Mouse (Mus musculus) urinary bladder, postnatal 14 days (tissue): ENCODE data around the gene Kbtbd3.

Experiments used
- DNase-seq: peaks from one replicate; pipeline ENCODE4 v3.0.0; 2021; ENCODE audit warnings: low spot score

Kbtbd3 gene

GRCm38 (mm10) chr9:4309351-4310085, at the start of gene Kbtbd3, which contains the start of gene Aasdhppt:
Gene Kbtbd3, plus strand, starts transcription at chr9:4309833.
Gene Aasdhppt, minus strand, starts transcription at chr9:4309471.
- DNase-seq, result peak; percentile 99

- no peak for DNase-seq
Observed at GRCm38 (mm10) chr9:4259841-4260745, 49.5 kb upstream of the Kbtbd3 start.

- DNase-seq, result no peak
Observed at GRCm38 (mm10) chr9:4260746-4261090, 48.9 kb upstream of the Kbtbd3 start.

DNA sequence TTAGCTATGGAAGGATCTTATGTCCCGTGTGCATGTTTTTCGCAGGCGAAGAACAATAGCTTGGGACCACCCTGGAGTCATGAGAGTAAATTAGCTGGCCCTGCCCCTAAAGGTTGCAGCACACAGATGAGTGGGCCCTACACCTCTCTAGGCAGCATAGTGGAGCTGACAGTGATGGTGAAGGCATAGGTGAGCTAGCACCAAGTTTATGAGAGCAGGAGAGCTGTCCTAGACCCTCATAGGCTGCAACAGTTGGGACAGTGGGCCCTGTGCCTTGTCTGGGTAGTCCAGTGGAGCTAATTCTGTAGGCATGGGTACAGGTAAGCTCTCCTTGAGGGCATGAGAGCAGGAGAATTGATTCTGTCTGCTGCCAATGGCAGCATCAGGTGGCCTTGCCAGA, 42.8 kb upstream of the Kbtbd3 start:
- no peak for DNase-seq

GRCm38 (mm10) chr9:4283850-4284249, 25.8 kb upstream of the Kbtbd3 start:
- DNase-seq, result no peak

- no peak for DNase-seq
Observed at GRCm38 (mm10) chr9:4300466-4300865, 9.2 kb upstream of the Kbtbd3 start.

DNA sequence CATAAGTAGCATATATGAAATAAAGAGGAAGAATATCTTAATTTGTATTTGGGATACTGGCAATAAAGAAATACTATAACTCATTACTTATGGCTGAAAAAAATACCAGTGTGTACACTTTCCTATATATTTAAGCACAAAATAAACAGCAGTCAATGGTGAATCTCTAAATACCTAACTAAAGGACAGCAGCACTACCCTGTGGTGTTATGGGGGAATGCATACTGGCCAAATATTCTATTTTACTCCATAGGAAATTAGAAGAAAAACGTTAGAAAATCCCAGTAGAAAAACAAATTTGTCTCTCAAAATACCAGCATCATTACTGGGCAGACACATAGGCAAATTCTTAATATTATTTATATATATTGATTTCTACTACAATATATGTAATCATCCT, 4.8 kb upstream of the Kbtbd3 start:
- no peak for DNase-seq

- DNase-seq, result no peak
Observed at GRCm38 (mm10) chr9:4308628-4309350, 844 bp upstream of the Kbtbd3 start.

DNA sequence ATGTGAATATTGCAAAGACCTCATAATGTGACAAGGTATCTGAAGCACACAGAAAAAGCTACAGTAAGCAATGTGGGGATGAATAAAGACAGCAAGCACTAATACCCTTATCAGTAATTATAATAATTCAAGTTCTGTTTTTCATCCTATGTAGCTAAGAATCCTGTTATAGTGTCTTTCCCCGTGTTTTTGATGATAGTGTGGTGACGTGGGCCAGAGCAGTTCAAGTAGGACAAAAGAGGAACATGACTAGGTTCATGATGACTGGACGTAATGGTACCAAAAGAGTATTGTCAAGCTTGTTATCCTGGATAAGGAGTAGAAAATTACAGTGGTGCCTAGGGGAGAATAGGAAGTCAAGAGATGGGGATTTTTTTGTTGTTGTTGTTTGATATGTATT, 1.1 kb downstream of the Kbtbd3 start:
- no peak for DNase-seq

DNA sequence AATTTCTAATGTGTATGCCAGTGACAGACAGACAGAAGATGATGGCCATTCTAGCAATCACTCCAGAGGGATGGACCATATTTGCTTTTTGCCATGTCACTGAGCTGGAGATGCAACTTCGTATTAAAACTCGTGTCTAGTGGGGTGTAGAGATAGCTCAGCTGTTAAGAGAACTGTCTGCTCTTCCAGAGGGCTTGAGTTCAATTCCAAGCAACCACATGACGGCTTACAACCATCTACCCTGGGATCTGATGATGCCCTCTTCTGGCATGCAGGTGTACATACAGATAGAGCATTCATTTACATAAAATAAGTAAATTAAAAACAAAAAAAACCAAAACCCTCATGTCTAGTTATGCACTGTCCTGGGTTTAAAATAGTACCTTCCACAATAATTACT, 1.5 kb downstream of the Kbtbd3 start:
- no peak for DNase-seq

DNA sequence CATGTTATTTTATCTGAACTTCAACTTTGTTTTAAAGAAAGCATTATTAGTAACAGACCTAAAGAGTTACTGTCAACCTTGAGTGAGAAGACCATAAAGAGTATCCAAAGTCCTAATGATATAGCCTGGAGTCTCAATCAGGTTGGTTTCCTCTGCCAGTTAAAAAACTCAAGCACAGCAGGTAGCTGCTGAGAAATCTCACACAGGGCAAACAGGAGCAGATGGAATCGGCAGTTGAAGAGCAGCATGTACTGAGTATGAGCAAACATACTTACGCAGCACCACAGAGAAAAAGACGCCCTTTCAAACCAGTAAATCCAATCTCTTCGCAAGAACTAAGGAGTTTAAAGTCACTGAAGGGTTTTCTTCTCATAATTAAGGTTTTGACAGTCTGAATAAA, 4.3 kb downstream of the Kbtbd3 start:
- DNase-seq, result no peak

DNA sequence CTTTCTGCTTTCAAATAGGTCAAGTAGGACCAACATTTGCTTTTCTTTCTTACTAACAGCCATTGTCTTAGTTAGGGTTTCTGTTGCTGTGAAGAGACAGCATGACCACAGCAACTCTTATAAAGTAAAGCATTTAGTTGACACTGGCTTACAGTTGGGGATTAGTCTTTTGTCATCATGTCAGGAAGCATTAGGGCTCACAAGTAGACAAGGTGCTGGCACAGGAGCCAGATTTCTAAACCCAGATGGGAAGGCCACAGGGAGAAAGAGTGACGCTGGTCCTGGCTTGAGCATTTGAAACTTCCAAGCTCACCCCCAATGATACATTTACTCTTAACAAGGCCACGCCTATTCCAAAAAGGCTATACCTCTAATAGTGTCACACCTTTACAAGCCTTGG, 6.1 kb downstream of the Kbtbd3 start:
- DNase-seq, result no peak

- DNase-seq, result no peak
Observed at GRCm38 (mm10) chr9:4318939-4319721, 9.5 kb downstream of the Kbtbd3 start.

DNA sequence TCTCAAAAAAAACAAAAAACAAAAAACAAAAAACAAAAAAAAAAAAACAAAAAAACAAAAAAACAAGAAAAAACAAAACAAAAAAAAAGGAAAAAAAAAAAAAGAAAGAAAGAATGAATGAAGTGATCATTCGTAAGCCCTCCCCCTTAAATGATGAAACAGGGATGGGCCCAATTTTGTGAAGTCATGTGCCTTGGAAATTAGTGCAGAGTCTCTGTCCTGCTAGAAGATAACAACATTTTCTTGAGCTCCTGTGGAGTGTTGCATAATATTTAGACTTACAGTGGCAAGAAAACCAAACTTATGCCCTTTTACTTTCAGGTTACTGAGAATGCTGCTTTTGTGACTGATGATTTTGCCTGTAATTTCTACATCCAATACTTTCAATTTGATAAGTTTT, 43.5 kb downstream of the Kbtbd3 start:
- no peak for DNase-seq

- DNase-seq, result peak; percentile 98
Observed at GRCm38 (mm10) chr9:4375828-4376639, 66.4 kb downstream of the Kbtbd3 start, which contains the start of gene Msantd4. Gene Msantd4, plus strand, starts transcription at chr9:4376562.

DNA sequence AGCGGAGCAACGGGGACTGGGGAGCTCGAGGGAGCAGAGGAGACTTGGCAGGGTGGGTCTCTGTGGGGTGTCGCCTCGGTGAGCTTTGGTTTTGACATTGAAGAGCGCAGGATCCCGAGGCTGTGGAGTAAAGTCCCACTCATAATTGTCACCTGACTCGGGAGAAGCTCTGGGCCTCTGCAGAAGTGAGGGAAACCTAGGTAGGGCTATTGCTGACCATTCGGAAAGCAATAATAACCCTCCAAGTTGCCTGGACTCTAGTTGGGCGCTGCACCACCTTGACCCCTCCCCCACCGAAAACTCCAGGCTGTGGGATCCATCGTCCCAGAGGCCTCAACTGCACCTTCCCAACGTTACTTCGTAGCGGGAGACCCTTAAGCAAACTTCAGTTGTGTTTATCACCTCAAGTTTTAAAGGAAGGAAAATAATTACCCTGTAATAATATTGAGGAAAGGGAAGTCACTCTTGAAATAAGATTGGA, 67.0 kb downstream of the Kbtbd3 start:
- DNase-seq, result no peak
